Mouse (Mus musculus): ENCODE data around the gene Hoxb4. TPM values are rescaled to one million over a fixed set of nuclear protein-coding genes. Genes with fewer than 3 reads are reported as not detected.
A peak's percentile ranks its signal among the peaks of the same experiment; 100 is the strongest.

Gene Hoxb4
- total RNA-seq, 2 experiments from 2014 or later: 0.57 to 0.59 TPM

GRCm38 (mm10) chr11:96365441-96366091 is 47.5 kb downstream of the Hoxb4 start, which contains the start of gene Hoxb1:
Gene Hoxb1, plus strand, starts transcription at chr11:96365752.
- intact Hi-C loops (cut with DNase I): no loop called here
- no peak for DNase-seq (ENCODE audit: low spot score)

DNA sequence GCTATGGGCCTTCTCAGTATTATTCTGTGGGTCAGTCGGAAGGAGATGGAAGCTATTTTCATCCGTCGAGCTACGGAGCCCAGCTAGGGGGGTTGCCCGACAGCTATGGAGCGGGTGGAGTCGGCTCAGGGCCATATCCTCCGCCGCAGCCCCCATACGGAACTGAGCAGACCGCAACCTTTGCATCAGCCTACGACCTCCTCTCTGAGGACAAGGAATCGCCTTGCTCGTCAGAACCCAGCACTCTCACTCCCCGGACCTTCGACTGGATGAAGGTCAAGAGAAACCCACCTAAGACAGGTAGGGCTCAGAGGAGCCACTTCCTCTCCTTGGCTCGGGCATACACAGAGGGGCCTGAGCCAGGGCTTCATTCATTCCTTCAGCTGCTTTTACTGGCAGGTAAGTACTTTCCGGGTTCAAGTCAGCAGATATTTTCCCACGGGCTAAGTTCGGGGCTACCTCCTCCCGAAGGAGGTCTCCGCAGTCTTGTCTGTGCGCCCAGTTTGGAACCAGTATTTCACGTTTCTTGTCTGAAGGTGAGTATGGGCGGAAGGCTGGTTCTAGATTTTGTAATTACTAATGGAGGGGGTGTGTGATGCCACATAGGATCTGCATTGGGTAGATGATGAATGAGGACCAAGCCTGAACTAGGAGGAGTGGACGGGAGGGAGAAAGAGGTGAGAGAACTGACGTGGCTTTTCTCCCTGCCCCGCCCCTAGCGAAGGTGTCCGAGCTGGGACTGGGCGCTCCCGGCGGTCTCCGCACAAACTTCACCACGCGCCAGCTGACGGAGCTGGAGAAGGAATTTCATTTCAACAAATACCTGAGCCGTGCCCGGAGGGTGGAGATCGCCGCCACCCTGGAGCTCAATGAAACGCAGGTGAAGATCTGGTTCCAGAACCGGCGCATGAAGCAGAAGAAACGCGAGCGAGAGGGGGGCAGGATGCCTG is 48.3 kb downstream of the Hoxb4 start:
- intact Hi-C loops (cut with DNase I): no loop called here
- no peak for DNase-seq (ENCODE audit: low spot score)

DNA sequence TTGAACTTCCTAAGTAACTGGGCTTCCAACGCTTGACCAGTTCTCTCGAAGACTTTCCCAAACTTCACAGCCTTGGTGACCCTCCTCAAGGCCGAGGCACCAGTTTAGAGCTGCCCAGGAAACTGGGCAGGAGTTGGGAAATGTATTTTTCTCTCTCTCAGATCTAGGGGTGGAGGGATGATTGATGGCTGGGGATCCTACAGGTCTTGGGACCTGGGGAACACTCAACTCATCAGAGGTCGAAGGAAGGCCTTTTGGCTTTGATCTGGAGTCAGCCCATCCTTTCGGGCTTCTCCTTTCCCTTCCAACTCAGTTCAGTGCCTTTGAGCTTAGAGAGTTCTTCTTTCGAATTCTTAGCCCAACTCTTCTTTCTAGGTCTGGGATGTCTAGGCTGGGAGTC is 49.1 kb downstream of the Hoxb4 start:
- intact Hi-C loops (cut with DNase I): no loop called here

DNA sequence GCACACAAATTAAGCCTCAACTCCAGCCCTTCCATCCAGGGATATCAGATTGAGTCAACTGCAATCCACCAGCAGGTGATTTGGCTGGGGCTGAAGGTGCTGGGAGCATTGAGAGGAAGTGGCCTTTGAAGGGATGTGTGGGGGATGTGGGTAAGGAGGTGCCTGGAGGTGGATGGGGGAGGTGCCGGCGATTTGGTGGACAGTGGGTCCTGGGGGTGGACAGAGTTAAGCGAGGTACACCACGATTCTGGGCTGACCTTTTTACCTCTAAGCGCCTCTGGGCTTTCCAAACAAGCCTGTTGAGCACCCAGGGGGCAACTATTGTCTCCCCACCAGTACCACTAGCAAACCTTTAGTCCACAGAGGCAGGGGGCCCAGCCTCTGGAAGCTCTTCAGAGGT is 50.6 kb downstream of the Hoxb4 start:
- no peak for DNase-seq (ENCODE audit: low spot score)
- intact Hi-C loops (cut with DNase I): no loop called here

More for the DNA sequence above, 49.1 kb downstream of the Hoxb4 start:
- DNase-seq (ENCODE audit: low spot score): no peak

DNA sequence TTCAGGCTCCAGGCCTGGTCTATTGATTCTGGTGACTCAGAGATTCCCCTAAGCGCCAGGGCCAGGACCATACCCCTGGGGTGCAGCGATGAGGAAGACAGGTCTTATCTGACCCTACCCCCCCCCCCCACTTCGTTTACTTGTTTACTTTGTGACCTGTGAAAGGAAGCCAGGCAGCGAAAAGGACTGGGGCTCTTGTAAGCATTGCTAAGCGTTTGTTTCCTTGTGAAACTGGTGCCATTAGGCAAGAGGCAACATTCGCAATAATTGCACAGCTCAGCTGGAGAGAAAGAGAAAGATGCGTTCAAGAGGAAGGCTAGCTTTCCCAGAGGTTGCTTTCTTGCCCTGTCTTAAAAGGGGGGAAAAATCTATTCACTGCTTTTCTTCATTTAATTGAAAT is 51.1 kb downstream of the Hoxb4 start:
- no peak for DNase-seq (ENCODE audit: low spot score)
- intact Hi-C loops (cut with DNase I): no loop called here

Small RNA genes within 50 kb of the gene (microRNA-seq; reads per million reads assigned to microRNA genes)
- 1,302 reads per million, percentile 81 among the genes with 10 or more reads in this experiment for gene Mir10a

Other genes with a start within 250 kb of the Hoxb4 start
- 1,000 to 10,000 TPM; 3,505 to 3,833 TPM for gene Atp5g1, start 242.6 kb upstream of the Hoxb4 start, total RNA-seq (2021)
- not detected for gene Calcoco2, start 206.3 kb upstream of the Hoxb4 start, total RNA-seq (2021)
- not detected for gene Ttll6, start 184.5 kb upstream of the Hoxb4 start, total RNA-seq (2021)
- not detected for gene Hoxb13, start 124.0 kb upstream of the Hoxb4 start, total RNA-seq (2021)
- gene Hoxb9, start 46.8 kb upstream of the Hoxb4 start, total RNA-seq (2021): not detected
- gene Hoxb8, start 36.4 kb upstream of the Hoxb4 start, total RNA-seq (2021): not detected
- gene Hoxb7, start 31.6 kb upstream of the Hoxb4 start, total RNA-seq (2021): not detected
- gene Hoxb6, start 25.8 kb upstream of the Hoxb4 start, total RNA-seq (2021): not detected
- gene Hoxb5, start 14.9 kb upstream of the Hoxb4 start, total RNA-seq (2021): under 1 TPM; 0.10 to 0.14 TPM
- under 1 TPM; 0.36 to 0.45 TPM for gene Hoxb3, start 5.1 kb downstream of the Hoxb4 start, total RNA-seq (2021)
- gene Hoxb2, start 32.3 kb downstream of the Hoxb4 start, total RNA-seq (2021): 1 to 10 TPM in 1 of 2 experiments, under 1 TPM in 1; 0.81 to 1.3 TPM
- gene Hoxb1, start 47.5 kb downstream of the Hoxb4 start, total RNA-seq (2021): not detected
- under 1 TPM in 1 of 2 experiments, not detected in 1; 0.17 TPM for gene Skap1, start 146.3 kb downstream of the Hoxb4 start, total RNA-seq (2021)

Data from heart, postnatal 25 days (tissue).